Mouse (Mus musculus): ENCODE results near the gene Acsl1.
A peak's percentile ranks its signal among the peaks of the same experiment; 100 is the strongest.

The Acsl1 gene

DNA sequence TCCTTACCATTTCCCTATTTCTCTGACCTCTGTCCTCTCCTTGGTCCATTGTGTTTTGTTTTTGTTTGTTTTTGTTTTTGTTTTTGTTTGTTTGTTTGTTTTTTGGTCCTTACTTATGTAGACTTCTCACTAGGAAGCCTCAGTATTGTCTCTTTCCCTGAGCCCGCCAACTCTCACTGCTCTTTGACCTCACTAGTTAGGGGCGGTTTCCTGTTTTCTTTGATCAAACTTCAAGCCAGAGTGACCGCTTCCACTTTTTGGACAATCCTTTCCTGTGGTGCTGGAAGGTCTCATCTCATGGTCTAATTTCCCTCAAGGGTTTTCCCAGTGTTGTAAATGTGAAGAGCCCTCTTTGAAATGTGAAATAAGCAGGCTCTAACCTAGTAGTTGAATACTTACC is 33.4 kb downstream of the Acsl1 start:
- DNase-seq (ENCODE audit: low read depth, low spot score): no peak

DNA sequence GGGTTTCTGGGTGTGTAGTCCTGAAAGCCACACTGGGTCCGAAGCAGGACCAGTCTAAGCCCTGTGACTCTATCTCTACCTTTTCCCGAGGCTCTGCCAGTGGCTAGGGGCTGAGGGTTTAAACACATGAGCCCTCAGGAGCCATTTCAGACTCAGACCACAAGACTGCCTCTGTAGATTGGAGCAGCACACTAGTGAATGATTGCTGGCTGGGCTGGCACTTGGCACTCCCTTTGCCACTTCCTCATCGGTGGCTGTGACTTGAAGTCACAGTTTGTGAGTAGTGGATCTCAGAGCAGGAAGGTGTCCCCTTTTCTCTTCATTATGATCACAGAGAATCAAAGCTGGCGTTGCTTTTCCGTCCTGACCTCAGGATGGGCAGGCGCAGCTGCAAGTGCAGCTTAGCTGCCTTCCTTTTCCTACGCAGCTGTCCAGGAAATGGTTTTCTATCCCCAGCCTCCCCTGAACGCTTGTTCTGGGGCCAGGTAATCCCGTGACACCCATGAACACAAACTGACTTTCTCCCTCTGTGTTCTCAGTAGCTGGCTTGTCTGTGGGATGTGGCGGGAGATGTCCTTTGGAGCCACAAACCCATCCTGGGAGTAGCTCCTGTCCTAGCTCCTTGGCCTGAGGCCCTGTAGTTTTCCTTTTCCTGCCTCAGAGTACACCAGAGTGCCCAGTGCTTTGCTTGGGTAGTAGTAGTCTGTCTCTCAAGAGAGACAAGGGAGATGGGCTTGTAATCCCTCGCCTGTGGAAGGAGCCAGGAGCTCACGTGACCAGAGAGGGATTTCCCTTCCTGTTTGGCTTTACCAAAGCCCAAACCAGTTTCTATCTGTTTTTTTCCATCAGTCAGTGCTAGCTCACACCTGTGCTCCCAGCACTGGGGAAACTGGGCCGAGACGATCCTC is 37.9 kb downstream of the Acsl1 start:
- DNase-seq (ENCODE audit: low read depth, low spot score): no peak

DNA sequence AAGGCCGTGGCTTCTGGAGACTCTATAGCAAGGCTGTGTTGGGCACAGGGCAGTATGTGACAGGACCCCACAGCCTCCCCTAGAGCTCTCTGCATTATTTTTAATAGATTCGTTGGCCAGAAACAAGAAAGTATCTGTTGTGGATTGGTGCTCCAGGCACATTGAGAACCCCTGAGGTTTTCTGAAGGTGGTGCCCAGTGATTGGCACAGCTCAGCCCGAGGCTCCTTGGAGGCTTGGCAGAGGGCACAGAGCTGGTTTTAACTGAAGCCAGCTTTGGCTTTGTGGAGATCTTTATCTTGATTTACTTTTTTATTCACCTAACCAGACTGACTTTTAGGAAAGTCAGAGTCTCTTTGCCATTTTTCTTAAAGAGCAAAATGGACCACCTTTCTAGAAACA is 38.6 kb downstream of the Acsl1 start:
- no peak for DNase-seq (ENCODE audit: low read depth, low spot score)

DNA sequence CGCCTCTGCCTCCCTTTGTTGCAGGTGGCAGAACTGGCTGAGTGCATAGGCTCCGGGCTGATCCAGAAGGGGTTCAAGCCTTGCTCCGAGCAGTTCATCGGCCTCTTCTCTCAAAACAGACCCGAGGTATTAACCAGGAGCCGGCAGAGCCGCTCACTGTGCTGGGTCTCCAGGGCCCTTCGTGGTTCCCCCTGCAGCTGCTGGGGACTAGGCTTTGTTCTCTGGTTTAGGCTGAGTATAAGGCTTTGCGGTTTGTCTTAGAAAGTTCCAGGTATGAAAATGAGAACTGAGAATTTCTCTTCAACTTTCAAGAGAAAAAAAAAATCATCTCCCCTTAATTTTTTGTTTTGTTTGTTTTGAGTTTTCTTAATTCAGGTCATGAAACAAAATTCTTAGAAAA is 40.5 kb downstream of the Acsl1 start:
- no peak for DNase-seq (ENCODE audit: low read depth, low spot score)

DNA sequence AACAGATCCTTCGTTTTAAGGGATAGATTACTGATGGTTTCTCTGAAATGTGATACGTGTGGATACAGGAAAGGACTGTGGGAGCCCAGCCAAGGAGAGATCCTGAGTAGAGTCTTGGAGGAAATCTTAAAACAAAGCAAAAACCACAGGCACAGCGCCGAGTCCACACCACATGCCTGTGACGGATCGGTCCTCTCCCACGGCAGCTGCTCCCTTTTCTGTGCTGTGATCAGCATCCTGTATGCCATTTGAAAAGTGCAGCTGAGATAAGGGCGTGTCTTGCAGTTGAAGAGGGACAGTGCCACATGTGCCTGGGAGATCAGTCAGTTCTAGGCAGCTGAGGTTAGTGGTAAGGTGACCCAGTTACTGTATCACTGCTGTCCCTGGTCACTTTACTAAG is 41.7 kb downstream of the Acsl1 start:
- DNase-seq (ENCODE audit: low read depth, low spot score): no peak

DNA sequence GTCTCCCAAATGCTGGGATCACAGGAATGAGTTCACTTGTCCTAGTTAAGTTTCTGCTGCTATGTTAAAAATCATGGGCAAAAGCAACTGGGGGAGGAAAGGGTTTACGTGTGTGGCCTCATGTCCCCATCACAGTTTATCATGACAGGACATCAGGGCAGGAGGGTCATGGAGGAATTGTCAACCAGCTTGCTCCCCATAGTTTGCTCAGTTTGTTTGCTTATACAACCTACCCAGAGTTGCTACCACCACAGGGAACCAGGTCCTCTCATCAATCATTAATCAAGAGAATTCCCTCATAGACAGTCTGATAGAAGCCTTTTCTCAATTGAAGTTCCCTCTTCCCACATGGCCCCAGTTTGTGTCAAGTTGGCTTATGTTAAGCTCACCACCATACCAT is 43.2 kb downstream of the Acsl1 start:
- DNase-seq (ENCODE audit: low read depth, low spot score): no peak

DNA sequence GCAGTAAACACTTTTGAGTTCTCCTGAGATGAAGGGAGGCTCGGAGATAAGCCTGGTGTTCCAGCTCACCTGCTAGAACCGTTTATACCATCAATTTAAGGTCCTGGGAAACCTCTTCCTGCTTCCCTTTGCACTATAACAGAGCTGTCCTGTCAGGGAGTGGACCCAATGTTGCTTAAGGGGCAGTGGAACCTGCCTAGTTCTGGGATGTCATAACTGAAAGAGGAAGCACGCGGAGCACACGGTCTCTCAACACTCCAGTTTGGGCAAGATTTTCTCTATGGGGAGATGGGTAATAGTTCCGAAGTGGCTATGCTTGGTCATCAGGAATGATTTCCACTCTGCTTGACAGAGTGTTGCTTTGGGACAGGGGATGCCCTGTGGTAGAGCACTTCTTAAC is 49.8 kb downstream of the Acsl1 start:
- DNase-seq (ENCODE audit: low read depth, low spot score): no peak

DNA sequence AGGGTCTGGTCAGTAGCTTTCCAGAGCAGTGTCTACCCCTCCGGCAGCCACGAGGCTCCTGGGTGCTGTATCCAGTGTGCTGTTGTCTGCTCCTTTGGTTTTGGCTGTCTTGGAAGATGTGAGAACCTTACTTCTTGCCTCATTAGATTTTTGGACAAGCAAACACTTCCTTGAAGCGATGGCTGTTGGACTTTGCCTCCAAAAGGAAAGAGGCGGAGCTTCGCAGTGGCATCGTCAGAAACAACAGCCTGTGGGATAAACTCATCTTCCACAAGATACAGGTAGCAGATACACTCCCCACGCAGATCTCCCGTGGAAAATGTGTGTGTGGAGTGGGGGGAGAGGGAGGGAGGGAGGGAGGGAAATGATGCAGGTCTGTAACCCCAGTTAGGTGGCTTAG is 55.3 kb downstream of the Acsl1 start:
- DNase-seq (ENCODE audit: low read depth, low spot score): no peak

DNA sequence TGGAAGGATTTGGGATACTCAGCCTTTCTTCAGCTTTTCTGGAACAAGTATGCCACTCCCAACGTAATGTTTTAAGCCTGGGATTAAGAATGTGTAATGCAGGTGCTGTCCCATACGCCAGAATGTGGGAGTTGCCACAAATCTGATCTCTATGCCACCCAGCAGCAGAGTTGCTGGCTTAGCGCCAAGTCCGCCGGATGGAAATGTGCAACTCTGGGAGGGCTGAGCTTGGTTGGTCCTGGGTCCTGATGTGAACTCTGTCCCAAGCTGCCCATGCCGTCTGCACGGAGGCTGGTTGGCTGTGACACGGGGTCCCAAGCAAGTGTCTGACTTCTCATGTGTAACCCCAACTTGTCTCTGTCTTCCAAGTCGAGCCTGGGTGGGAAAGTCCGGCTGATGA is 56.0 kb downstream of the Acsl1 start:
- DNase-seq (ENCODE audit: low read depth, low spot score): no peak

DNA sequence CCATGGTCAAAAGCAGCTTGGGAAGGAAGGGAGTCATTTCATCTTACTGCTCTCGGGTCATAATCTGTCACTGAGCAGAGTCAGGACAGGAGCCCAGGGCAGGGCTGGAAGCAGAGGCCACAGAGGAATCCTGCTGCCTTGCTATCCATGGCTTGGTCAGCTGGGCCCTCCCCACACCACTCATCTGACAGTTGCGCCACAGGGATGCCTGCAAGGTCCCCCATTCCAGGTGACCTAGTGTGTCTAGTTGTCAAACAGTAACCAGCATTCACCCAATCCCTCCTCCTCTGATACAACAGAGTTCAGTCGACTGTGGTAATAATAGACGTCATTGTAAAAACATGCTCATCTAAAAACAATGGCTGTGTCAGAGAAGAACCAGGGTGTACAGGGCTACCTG is 58.7 kb downstream of the Acsl1 start:
- DNase-seq (ENCODE audit: low read depth, low spot score): no peak

DNA sequence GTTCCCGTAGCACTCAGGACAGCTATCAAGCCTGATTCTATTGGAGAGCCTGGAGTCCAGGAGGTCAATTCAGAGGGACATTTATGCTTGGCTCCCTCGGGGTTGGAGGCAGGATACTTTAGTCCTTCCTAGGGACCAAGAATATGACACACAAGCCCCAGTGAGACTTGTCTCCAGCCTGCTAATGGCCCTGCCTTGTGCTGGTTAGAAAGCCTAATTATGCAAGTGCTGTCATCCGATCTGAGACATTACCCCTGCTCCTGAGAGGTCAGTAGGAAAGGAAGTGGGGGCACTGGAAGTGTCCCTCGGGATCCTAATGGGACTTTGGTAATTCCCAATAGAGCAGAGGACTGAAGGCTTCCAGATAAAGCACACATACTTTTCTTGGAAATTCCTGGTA is 59.7 kb downstream of the Acsl1 start:
- DNase-seq (ENCODE audit: low read depth, low spot score): no peak

DNA sequence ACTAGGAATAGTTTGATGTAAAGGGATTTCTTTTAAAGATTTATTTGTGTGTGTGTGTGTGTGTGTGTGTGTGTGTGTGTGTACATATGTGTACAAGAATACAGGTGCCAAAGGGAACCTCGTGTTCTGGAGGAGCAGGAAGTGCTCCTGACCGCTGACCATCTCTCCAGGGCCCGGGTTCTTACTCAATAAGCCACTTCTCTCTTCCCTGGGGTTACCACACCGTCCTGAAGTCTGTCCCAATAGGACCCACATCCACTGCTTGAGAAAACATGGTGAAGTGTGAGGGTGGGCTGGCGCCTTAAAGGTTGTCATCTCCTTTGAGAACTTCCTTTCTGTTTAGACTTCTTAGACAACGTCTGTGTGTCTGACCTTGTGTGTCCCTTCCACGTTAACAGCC is 63.1 kb downstream of the Acsl1 start:
- no peak for DNase-seq (ENCODE audit: low read depth, low spot score)

DNA sequence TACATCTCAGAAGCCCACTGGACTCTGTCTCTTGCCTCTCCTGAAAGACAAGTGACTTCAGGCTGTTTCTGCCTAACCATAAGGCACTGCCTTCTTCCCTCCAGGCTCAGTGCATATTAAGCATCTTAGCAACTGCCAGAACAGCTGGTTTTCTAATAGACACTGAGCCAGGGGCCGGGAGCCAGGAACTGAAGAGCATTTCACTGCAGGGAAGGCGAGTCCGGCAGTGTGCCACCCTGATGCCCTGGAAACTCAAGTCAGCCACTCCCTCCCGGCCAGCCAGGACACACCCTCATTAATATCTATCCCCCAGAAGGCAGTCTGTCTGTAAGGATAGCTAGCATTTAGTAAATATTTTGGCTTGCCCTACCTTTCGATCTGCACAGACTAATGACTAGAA is 68.9 kb downstream of the Acsl1 start:
- DNase-seq (ENCODE audit: low read depth, low spot score): no peak

DNA sequence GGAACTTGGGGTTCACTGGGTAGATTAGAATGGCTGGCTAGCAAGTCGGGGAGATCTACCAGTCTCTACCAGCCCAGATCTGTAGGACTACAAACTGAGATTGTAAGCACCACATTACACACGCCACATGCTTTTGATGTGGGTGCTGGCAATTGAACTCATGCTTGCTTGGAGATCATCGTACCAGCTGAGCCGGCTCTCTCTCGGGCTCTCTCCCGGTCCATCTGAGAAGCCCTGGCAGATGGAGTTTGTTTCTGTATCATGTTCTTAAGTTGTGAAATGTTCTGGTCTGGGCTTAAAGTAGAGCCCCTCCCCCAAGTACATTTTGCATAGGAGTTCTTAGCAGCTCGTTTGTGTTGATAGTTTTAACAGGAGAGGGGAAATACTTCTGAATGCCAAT is 72.4 kb downstream of the Acsl1 start:
- DNase-seq (ENCODE audit: low read depth, low spot score): no peak

DNA sequence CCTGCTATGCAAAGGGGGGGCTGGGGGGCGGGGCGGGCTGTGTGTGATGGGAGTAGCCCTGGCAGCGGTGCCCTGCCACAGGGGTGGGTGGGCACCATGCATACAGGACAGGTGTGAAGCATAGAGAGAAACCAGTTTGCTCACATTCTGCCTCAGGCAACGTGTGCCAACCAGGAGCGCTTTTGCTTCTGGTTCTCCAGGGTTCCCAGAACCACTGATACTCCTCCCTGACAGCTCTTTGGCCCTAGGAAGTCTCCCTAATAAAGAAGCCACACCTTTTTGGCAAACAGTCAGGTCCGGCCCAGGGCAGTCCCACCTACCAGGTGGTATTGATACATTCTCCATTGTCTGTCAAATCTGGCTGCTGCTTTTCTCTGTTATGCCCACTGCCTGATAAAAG is 72.8 kb downstream of the Acsl1 start:
- DNase-seq (ENCODE audit: low read depth, low spot score): no peak

DNA sequence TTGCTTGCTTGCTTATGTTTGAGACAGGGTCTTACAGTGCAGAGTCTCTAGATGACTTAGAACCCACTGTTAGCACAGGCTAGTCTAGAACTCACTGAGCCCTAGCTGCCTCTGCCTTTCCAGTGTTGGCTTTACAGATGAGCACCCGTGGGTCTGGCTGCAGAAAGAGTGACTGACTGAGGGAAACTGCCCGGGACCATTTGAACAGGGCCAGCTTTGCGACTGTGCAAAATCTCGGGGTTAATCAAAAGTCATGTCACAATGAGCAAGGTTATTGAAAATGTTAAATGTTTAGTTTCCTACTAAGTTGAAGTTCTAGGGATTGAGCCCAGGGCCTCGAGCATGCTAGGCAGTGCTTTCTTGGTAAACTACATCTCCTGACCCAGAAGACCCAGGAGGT is 75.0 kb downstream of the Acsl1 start:
- no peak for DNase-seq (ENCODE audit: low read depth, low spot score)

DNA sequence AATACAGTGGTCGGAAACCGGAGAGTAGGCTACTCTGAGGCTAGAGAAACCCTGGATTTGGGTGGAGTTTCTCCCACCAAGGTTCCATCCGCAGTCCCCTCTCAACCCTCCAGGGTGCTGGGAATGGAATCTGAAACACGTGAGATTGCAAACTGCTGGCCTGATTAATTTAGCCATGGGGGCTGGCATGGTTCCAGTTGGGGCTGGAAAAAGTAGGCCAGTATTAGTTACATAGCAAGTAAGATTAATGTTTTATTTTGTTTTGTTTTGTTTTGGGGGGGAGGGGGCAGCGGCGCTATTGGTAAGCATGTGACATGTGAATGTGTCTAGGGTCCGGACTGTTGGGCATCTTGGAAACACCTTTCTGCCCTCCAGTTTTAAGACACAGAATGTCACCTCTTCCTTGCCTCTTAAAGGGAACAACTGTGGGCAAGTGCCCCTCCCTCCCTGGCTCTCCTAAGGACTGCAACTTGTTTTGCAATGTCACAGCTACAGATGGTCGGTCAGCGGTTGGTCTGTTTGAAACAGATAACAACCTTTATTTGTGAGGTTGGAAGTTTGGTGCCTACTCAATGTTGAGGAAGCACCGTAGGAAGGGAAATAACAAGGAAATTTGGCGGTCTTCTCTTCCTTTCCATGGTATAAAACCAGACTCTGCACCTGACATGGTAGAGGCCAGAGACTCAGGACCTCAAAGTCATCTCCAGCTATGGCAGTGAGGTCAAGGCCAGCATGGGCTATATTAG is 75.8 kb downstream of the Acsl1 start:
- no peak for DNase-seq (ENCODE audit: low read depth, low spot score)

DNA sequence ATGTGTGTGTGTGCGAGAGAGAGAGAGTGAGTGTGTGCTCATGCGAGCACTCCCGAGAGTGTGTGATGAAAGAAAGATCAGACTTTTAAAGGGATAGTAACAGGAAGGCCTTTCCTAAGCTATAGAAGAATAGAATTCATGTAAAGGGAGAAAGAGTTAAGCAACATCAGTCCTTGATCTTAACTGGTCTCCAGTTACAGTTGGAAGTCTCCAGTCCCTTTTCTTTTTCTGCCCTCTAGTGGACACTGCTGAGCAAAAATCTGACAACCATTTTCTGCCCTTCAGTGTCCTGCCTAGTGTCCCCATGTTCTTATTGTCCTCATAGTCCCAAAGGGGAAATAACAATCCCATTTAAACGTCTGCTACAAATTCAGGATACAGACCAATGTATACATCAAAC is 76.4 kb downstream of the Acsl1 start:
- peak; percentile 78 for DNase-seq (ENCODE audit: low read depth, low spot score)

DNA sequence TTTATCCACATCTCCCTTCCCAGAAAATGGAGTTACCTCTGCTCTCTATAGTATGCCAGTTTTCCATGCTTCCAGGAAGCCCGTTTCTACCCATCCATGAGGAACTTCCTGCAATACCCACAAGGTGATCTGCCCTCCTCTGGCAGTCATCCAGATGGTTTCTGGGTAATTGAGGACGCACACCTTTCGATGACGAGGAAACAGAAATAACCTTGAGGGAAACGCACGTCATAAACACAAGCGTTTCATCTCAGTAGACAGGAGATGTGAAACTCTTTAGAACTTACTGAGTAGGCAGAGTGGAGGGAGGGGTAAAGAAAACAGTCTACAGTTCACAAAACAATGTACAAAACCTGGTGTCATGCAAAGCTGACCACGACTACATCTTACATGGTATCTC is 79.2 kb downstream of the Acsl1 start:
- DNase-seq (ENCODE audit: low read depth, low spot score): no peak

DNA sequence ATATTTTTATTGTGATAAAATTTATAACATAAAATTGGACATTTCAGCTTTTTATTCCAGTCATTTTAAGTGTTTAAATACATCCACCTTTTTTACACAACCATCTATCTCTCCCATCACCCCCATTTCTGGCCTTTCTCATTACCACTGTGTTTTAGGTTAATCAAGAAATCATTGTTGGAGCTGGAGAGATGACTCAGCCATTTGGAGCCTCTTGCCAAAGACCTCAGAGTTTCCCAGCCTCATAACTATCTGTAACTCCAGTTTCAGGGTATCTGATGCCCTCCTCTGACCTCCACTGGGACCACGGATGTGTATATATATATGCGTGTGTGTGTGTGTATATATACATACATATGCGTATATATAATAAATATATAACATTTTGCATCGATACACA is 80.2 kb downstream of the Acsl1 start:
- DNase-seq (ENCODE audit: low read depth, low spot score): no peak

DNA sequence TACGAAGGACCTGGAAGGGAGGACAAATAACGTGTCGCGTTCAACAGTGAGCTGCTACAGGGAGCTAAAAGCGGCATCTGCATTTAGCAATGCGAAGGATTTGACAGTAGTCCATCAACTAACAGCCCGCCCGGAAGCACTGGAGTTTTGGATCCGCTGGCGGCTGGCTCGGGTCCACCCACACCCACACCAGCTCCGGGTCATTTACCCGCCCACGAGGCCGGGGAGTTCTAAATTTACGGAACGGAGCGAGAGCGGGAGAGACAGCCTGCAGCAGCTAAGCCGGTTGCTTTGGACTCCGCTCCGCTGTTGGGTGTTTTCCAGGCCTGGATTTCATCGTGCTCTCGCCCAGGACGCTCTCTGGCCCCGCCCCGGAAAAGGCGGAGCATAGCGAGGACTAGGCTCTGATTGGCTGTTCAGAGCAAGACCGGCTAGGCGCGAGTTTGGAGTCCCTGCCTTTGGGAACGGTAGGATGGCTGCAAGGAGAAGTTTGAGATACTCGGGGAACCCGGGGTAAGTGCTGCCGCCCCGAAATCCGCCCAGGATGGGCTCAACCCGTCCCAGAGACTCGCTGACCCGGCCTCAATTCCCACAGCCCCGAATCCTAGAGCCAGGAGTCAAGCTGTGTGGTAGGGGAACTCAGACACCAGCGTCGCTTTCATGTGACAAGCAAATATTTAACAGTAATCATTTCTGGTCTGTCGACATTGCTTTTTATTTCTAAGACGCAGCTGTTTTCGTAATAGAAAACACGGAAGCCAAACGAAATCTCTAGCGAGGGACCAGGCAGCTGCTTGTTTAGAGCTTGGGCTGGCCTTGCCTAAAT is 81.0 kb downstream of the Acsl1 start, which contains the start of gene Cenpu:
TSS of gene Cenpu (plus strand) at position 414 of the 826 bp plus-strand sequence.
- DNase-seq (ENCODE audit: low read depth, low spot score): peak; percentile 100

DNA sequence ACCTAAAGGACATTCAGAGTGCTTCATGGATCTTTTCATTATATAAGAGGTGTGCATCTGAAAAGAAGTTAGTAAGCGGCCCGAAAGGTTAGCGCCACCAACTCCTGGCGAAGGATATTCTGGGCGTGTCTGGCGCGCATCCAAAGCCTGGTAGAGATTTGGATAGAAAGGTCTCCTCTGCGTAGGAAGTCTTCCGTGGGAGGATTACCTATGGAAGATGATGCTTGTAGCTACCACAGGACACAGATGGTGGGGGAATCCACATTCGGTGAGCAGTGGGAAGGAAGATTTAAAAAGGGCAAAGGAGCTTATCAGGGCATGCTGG is 81.6 kb downstream of the Acsl1 start:
- no peak for DNase-seq (ENCODE audit: low read depth, low spot score)
